Mouse (Mus musculus): Measurements from ENCODE around the gene Scp2. TPM values are rescaled to one million over a fixed set of nuclear protein-coding genes. Genes with fewer than 3 reads are reported as not detected.

Scp2 gene
- total and polyA plus RNA-seq, 3 experiments = 65.8 to 84.4 TPM; not detected in 1

DNA sequence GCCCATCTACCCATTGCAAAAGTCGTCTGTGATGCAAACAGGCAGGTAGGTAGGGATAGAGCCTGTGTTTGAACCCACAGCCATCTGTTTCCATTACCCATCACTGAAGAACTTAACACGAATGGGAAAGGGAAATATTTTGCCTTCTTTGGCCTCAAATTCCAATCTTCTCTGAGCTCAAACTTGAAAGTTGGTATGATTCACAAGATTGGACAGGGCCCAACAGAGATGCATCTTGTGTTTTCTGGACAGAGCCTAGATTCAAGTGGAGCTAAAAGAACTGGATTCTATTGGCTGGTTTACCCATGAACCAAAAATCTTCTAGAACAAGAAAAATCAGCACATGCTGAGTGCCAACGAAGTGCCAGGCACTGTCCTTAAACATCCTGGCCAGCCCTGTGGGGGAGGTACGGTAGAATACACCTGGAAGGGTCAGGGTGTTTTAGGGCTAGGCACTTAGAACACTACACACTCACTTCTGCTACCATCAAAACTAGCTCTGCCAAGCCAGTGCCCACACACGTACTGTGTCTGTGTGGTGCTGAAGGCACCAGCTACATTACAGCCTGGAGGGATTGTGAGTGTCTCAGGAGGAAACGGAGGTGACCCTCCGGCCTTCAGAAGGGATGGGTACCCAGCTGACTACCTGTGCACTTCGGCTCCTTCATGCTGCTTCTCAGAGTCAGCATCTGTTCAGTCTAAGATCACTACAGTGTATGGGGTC is 111.6 kb downstream of the Scp2 start:
- H3K36me3 ChIP-seq (ENCODE audit: control insufficient read depth in 1 of 2, insufficient read depth in 2 of 2, low read length in 2 of 2) = no peaks in the 10 kb centered on the region
- H3K27me3 ChIP-seq (ENCODE audit: control insufficient read depth in 1 of 2, insufficient read depth in 2 of 2, low read length in 2 of 2) = no peaks in the 10 kb centered on the region
- no peak for TF ChIP-seq TCF12 (IDR thresholded peaks at IDR 0.05; ENCODE audit: low read depth, low read length)
- no peaks in the 10 kb centered on the region for H3K4me1 ChIP-seq (ENCODE audit: control insufficient read depth in 1 of 2, insufficient read depth in 2 of 2, low read length in 2 of 2)
- H3K79me2 ChIP-seq (ENCODE audit: control insufficient read depth, insufficient read depth, low read length, poor library complexity) = no peaks in the 10 kb centered on the region
- no peak overlapping the region for H3K9ac ChIP-seq (ENCODE audit: control insufficient read depth, low read depth, low read length, poor library complexity, severe bottlenecking)
- H3K4me3 ChIP-seq (ENCODE audit: control insufficient read depth in 1 of 2, insufficient read depth in 1 of 2, low read depth in 2 of 2, low read length in 2 of 2) = no peak overlapping the region
- DNase-seq (ENCODE audit: low read depth, low spot score) = no peak
- H3K9me3 ChIP-seq (replicated peaks; ENCODE audit: insufficient read depth, low read length) = no peaks in the 10 kb centered on the region
- no peak overlapping the region for H3K27ac ChIP-seq (ENCODE audit: control insufficient read depth, low read depth, low read length)

GRCm38 (mm10) chr4:108032352-108032849 is 112.4 kb downstream of the Scp2 start:
- no peak overlapping the region for H3K4me3 ChIP-seq (ENCODE audit: control insufficient read depth in 1 of 2, insufficient read depth in 1 of 2, low read depth in 2 of 2, low read length in 2 of 2)
- H3K27ac ChIP-seq (ENCODE audit: control insufficient read depth, low read depth, low read length) = no peak overlapping the region
- no peaks in the 10 kb centered on the region for H3K27me3 ChIP-seq (ENCODE audit: control insufficient read depth in 1 of 2, insufficient read depth in 2 of 2, low read length in 2 of 2)

GRCm38 (mm10) chr4:108031502-108032351 is 113.1 kb downstream of the Scp2 start:
- H3K27me3 ChIP-seq (ENCODE audit: control insufficient read depth in 1 of 2, insufficient read depth in 2 of 2, low read length in 2 of 2) = no peaks in the 10 kb centered on the region
- no peak overlapping the region for H3K4me3 ChIP-seq (ENCODE audit: control insufficient read depth in 1 of 2, insufficient read depth in 1 of 2, low read depth in 2 of 2, low read length in 2 of 2)
- H3K27ac ChIP-seq (ENCODE audit: control insufficient read depth, low read depth, low read length) = no peak overlapping the region
- H3K36me3 ChIP-seq (ENCODE audit: control insufficient read depth in 1 of 2, insufficient read depth in 2 of 2, low read length in 2 of 2) = no peaks in the 10 kb centered on the region
- H3K9ac ChIP-seq (ENCODE audit: control insufficient read depth, low read depth, low read length, poor library complexity, severe bottlenecking) = no peak overlapping the region
- no peak for DNase-seq (ENCODE audit: low read depth, low spot score)
- H3K4me1 ChIP-seq (ENCODE audit: control insufficient read depth in 1 of 2, insufficient read depth in 2 of 2, low read length in 2 of 2) = peaks cover 0 to 4% of the 10 kb centered on the region in 2 experiments; a peak in 1 of 4 replicates
- H3K9me3 ChIP-seq (replicated peaks; ENCODE audit: insufficient read depth, low read length) = no peaks in the 10 kb centered on the region
- TF ChIP-seq MAZ (IDR thresholded peaks at IDR 0.05; ENCODE audit: low read depth, low read length) = no peak
- TF ChIP-seq MYC (IDR thresholded peaks at IDR 0.05; ENCODE audit: low read depth, low read length) = no peak
- no peak for TF ChIP-seq NELFE (IDR thresholded peaks at IDR 0.05; ENCODE audit: low read depth, low read length)
- TF ChIP-seq TAL1 (IDR thresholded peaks at IDR 0.05; ENCODE audit: low read length) = no peak
- no peak for TF ChIP-seq RAD21 (IDR thresholded peaks at IDR 0.05; ENCODE audit: low read depth, low read length)
- TF ChIP-seq RCOR1 (IDR thresholded peaks at IDR 0.05; ENCODE audit: low read depth, low read length) = no peak
- no peak for TF ChIP-seq GABPA (IDR thresholded peaks at IDR 0.05; ENCODE audit: low read depth, low read length)
- no peak for TF ChIP-seq ZKSCAN1 (IDR thresholded peaks at IDR 0.05; ENCODE audit: low read depth, low read length)
- TF ChIP-seq E2F4 (IDR thresholded peaks at IDR 0.05; ENCODE audit: borderline replicate concordance, low read depth, low read length) = no peak
- no peak for TF ChIP-seq SMC3 (IDR thresholded peaks at IDR 0.05; ENCODE audit: low read depth, low read length)
- no peak for TF ChIP-seq ETS1 (IDR thresholded peaks at IDR 0.05; ENCODE audit: low read depth, low read length)
- TF ChIP-seq POLR2AphosphoS2 (IDR thresholded peaks at IDR 0.05; ENCODE audit: low read length) = no peak
- no peak for TF ChIP-seq POLR2AphosphoS5 (IDR thresholded peaks at IDR 0.05; ENCODE audit: borderline replicate concordance, low read depth, low read length)
- no peak for TF ChIP-seq NRF1 (IDR thresholded peaks at IDR 0.05; ENCODE audit: insufficient read depth, low read depth, low read length, poor library complexity, severe bottlenecking)
- TF ChIP-seq MEF2A (IDR thresholded peaks at IDR 0.05; ENCODE audit: extremely low read depth, insufficient replicate concordance, low read depth, low read length, poor library complexity, severe bottlenecking) = no peak
- no peak for TF ChIP-seq HCFC1 (IDR thresholded peaks at IDR 0.05; ENCODE audit: low read depth, low read length)
- no peak for TF ChIP-seq USF1 (IDR thresholded peaks at IDR 0.05; ENCODE audit: low read depth, low read length)
- TF ChIP-seq BHLHE40 (IDR thresholded peaks at IDR 0.05; ENCODE audit: borderline replicate concordance, low read depth, low read length) = no peak
- no peaks in the 10 kb centered on the region for H3K79me2 ChIP-seq (ENCODE audit: control insufficient read depth, insufficient read depth, low read length, poor library complexity)

More at GRCm38 (mm10) chr4:108032352-108032849, 112.4 kb downstream of the Scp2 start:
- no peaks in the 10 kb centered on the region for H3K9me3 ChIP-seq (replicated peaks; ENCODE audit: insufficient read depth, low read length)
- TF ChIP-seq MAZ (IDR thresholded peaks at IDR 0.05; ENCODE audit: low read depth, low read length) (no peak), MXI1 (IDR thresholded peaks at IDR 0.05; ENCODE audit: low read depth, low read length) (no peak), MEF2A (IDR thresholded peaks at IDR 0.05; ENCODE audit: extremely low read depth, insufficient replicate concordance, low read depth, low read length, poor library complexity, severe bottlenecking) (no peak)
- H3K36me3 ChIP-seq (ENCODE audit: control insufficient read depth in 1 of 2, insufficient read depth in 2 of 2, low read length in 2 of 2) = no peaks in the 10 kb centered on the region
- DNase-seq (ENCODE audit: low read depth, low spot score) = no peak
- no peaks in the 10 kb centered on the region for H3K79me2 ChIP-seq (ENCODE audit: control insufficient read depth, insufficient read depth, low read length, poor library complexity)
- H3K9ac ChIP-seq (ENCODE audit: control insufficient read depth, low read depth, low read length, poor library complexity, severe bottlenecking) = no peak overlapping the region
- no peaks in the 10 kb centered on the region for H3K4me1 ChIP-seq (ENCODE audit: control insufficient read depth in 1 of 2, insufficient read depth in 2 of 2, low read length in 2 of 2)

Data from MEL (cell line).